Mouse (Mus musculus) hindbrain, postnatal 0 days (tissue): Measurements from ENCODE around the gene Kat14. TPM values are rescaled to one million over a fixed set of nuclear protein-coding genes. Genes with fewer than 3 reads are reported as not detected.

ENCODE experiments used
- ATAC-seq: fragments of 200-750 bp; cut with Nextera tagmentation; 2 replicates; pipeline ENCODE4 v1.8.0; 2017; ENCODE audit warnings: mild to moderate bottlenecking, moderate TSS enrichment, moderate library complexity
- DNase-seq: peaks from one replicate; pipeline ENCODE4 v3.0.0-alpha.2; 2015; ENCODE audit warnings: low spot score
- H3K27ac ChIP-seq: fragments of 300-500 bp; sonication (generic); 2 replicates; pipeline ENCODE4 v1.5.1; 2014; ENCODE audit warnings: mild to moderate bottlenecking
- H3K27me3 ChIP-seq: fragments of 300-500 bp; sonication (generic); 2 replicates; pipeline ENCODE4 v1.6.1; 2014; ENCODE audit warnings: low read length, mixed read lengths; ENCODE audit not compliant: insufficient read depth
- H3K36me3 ChIP-seq: fragments of 300-500 bp; sonication (generic); 2 replicates; pipeline ENCODE4 v1.6.1; 2014; ENCODE audit warnings: low read length, mixed read lengths; ENCODE audit not compliant: insufficient read depth
- H3K4me1 ChIP-seq: fragments of 300-500 bp; sonication (generic); 2 replicates; pipeline ENCODE4 v1.6.1; 2014; ENCODE audit warnings: antibody characterized with exemption, low read length, mixed read lengths; ENCODE audit not compliant: insufficient read depth
- H3K4me2 ChIP-seq: fragments of 300-500 bp; sonication (generic); 2 replicates; pipeline ENCODE4 v1.6.1; 2014; ENCODE audit warnings: low read depth, mild to moderate bottlenecking, low read length, moderate library complexity, mixed read lengths
- H3K4me3 ChIP-seq: fragments of 300-500 bp; sonication (generic); 2 replicates; pipeline ENCODE4 v1.5.1; 2014; ENCODE audit warnings: low read length
- H3K9ac ChIP-seq: fragments of 300-500 bp; sonication (generic); replicated peaks from 2 replicates; pipeline ENCODE4 v1.6.1; 2014; ENCODE audit warnings: mild to moderate bottlenecking, low read length, moderate library complexity, mixed read lengths
- H3K9me3 ChIP-seq: fragments of 300-500 bp; sonication (generic); 2 replicates; pipeline ENCODE4 v1.6.1; 2016; ENCODE audit warnings: low read length, mixed read lengths
- CTCF ChIP-seq: IDR thresholded peaks from 2 replicates; pipeline ENCODE4 v1.5.1; 2016; ENCODE audit warnings: antibody characterized with exemption, control low read depth, low read depth
- WGBS: fragments of 180-500 bp; shearing (Covaris S2); extraction: QIAGEN DNeasy Blood & Tissue Kit; methylation state at CpG from one replicate; pipeline ENCODE4 v1.1.7; 2014; 5-methylcytosine and 5-hydroxymethylcytosine counted together
- polyA plus RNA-seq: library from polyadenylated mRNA; unstranded; fragments of >200 nt; fragmentation: Nextera tagmentation; extraction: Ambion mirVana; gene quantifications from 2 replicates; pipeline ENCODE4 v1.2.1, GENCODE M21; 2015
- total RNA-seq: library from RNA; depleted of rRNA; stranded (reverse); fragments of >200 nt; gene quantifications from 2 replicates; pipeline ENCODE4 v1.2.3, GENCODE M21; 2014

The Kat14 gene
- total and polyA plus RNA-seq, 2 experiments from 2014 or later: 22.5 to 23.5 TPM

DNA sequence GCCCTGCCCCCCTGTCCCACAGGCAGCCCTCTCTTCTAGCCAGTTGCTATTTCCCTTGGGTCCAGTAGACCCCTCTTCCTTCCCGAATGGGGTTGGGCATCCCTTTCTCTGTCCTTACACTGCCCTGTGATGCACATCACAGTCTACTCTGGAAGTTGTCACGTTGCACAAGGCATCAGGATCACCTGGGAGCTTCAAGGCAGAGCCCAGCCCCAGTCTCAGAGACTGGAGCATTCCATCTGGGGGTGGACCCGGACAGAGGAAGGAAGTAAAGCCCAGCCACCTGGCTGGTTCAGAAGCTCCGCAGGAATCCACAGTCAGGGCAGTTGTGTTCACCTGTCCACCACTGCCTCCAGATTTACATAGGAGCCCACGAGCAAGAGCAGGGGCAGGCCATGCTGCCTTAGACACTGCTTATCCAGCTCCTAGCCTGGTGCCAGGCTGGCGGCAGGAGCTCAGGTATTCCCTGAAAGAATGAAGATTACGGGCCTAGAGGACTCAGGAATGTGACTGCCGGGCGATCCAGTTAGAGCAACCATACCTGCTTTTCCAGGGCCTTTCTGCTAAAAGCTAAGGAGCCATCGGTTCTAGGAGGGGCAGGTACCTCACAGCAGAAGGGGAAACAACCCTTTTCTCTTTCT is 6.4 kb downstream of the Kat14 start:
- no peak for ATAC-seq
- Histone ChIP-seq H3K4me3 (no peak overlapping the region), H3K4me1 (peaks cover under 1% of the 10 kb centered on the region; the same call in 1 of the 2 replicates), H3K4me2 (no peak overlapping the region), H3K36me3 (peaks cover 26% of the 10 kb centered on the region; the same call in 1 of the 2 replicates), H3K27me3 (no peaks in the 10 kb centered on the region), H3K9me3 (no peaks in the 10 kb centered on the region), H3K9ac (no peak overlapping the region), H3K27ac (no peak overlapping the region)
- 94% methylated on average over 10 of the region's 10 CpGs for WGBS
- DNase-seq: no peak
- TF ChIP-seq CTCF: no peak

DNA sequence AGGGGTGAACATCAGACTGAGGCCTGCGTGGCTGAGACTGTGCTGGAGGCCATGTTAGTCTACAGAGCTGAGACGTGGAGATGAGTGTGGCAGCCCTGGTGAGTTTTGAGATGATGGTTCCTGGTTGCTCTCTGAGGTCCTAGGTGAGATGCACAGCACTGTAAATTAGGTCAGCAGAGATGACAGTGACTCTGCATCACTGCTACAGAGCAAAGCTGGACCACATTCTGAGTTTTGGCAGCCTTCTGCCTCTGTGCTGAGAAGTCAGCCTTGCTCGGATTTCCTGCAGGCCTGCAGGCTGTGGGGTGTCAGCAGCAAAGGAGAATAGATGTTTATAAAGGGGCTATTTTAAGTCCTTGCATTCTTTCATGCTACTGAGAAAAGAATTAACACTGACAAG is 12.5 kb downstream of the Kat14 start:
- no peaks in the 10 kb centered on the region for H3K4me1 ChIP-seq
- peaks cover 40% of the 10 kb centered on the region; the same call in 1 of the 2 replicates for H3K36me3 ChIP-seq
- WGBS: 72% methylated on average over 3 of the region's 3 CpGs
- H3K9ac ChIP-seq: no peak overlapping the region
- no peaks in the 10 kb centered on the region for H3K27me3 ChIP-seq
- no peaks in the 10 kb centered on the region for H3K9me3 ChIP-seq
- no peak for TF ChIP-seq CTCF
- H3K27ac ChIP-seq: no peak overlapping the region
- H3K4me3 ChIP-seq: no peak overlapping the region
- ATAC-seq: no peak
- no peak for DNase-seq
- H3K4me2 ChIP-seq: no peak overlapping the region

DNA sequence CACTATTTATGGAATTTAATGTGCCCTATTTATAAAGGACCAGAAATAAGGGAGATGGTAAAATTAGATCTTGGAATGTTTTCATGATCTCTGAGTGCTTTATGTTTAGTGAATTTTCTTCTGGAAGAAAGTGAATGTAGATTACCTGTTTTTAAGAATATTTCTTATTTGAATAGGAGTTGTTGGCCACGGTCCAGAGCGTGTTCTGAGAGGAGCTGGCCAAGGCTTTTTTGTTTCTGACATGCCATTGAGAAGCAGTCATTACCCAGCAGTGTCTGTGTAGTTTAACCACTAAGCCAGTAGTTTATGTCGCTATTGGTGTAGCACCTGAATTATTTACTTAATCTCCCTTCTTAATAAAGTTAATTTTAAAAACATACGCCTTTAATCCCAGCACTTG is 13.0 kb downstream of the Kat14 start:
- no peak for DNase-seq
- 88% methylated on average over 4 of the region's 4 CpGs for WGBS
- TF ChIP-seq CTCF: no peak
- Histone ChIP-seq H3K9ac (no peak overlapping the region), H3K4me3 (no peak overlapping the region), H3K4me2 (no peak overlapping the region), H3K27me3 (no peaks in the 10 kb centered on the region), H3K9me3 (no peaks in the 10 kb centered on the region), H3K27ac (no peak overlapping the region), H3K36me3 (peaks cover 37% of the 10 kb centered on the region; the same call in 1 of the 2 replicates), H3K4me1 (no peaks in the 10 kb centered on the region)
- no peak for ATAC-seq

DNA sequence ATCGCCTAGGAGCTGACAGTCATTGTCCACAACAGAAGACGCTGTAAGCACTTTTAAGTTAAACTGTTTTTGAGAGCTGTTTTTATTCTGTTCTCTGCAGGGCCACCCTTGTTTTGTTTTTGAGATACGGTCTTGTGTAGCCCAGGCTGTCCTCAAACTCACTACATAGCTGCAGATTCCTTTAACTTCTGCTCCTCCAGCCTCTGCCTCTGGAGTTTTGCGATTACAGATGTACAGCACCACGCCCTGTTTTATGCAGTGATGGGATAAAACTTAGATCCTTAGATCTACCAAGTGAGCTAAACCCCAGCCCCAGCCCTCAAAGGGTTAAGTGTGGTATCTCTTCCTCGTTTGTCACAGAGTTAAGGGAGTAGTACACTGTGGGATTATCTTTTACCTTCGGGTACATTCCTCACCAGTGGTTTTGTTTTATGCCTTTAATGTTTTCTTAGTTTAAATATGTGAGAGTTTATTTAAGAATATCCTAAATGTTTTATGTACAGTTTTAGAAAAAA is 13.9 kb downstream of the Kat14 start:
- Histone ChIP-seq H3K27ac (no peak overlapping the region), H3K9ac (no peak overlapping the region), H3K4me2 (no peak overlapping the region), H3K4me3 (no peak overlapping the region), H3K36me3 (peaks cover 34% of the 10 kb centered on the region; the same call in 1 of the 2 replicates), H3K9me3 (no peaks in the 10 kb centered on the region), H3K4me1 (no peaks in the 10 kb centered on the region), H3K27me3 (no peaks in the 10 kb centered on the region)
- 88% methylated on average over 7 of the region's 7 CpGs for WGBS
- TF ChIP-seq CTCF: no peak
- DNase-seq (no peak), ATAC-seq (no peak)

DNA sequence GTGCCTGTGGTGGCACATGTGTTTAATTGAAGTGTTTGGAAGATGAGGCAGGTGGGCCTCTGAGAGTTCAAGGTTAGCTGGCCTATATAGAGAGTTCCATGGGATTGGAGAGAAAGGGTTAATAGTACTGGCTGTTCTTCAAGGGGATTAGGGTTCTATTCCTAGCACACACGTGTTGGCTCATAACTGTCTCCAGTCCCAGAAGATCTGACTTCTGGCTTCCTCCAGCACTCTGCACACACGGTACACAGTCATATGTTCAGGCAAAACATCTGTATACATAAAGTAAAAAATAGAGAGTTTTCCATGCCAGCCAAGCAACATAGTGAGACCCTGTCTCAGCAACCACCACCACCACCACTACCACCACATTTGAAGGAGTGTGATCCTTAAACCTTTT is 17.5 kb downstream of the Kat14 start:
- Histone ChIP-seq H3K9me3 (no peaks in the 10 kb centered on the region), H3K4me3 (no peak overlapping the region), H3K27ac (no peak overlapping the region), H3K4me1 (no peaks in the 10 kb centered on the region), H3K36me3 (peaks cover 46% of the 10 kb centered on the region), H3K27me3 (no peaks in the 10 kb centered on the region), H3K4me2 (no peak overlapping the region), H3K9ac (no peak overlapping the region)
- no peak for ATAC-seq
- no peak for TF ChIP-seq CTCF
- DNase-seq: no peak
- WGBS: 68% methylated on average over 2 of the region's 2 CpGs

DNA sequence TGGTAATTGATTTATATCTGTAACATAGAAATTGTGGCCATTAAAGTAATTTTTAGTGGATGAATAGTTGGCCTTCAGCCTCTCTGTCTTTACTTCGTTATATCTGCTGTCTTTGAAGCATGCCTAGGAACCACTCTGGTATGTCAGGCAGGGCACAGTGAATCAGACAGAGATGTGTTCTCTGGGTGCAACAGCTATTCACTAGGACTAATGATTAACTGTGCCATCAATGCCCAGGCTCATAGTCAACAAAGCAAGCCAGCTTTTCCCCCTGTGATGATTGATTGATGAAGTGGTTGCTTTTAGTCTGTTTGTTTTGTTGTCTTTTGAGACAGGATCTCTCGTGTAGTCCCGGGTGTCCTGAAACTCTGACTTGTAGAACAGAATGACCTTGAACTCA is 19.6 kb downstream of the Kat14 start:
- 55% methylated on average over 3 of the region's 3 CpGs for WGBS
- no peak for TF ChIP-seq CTCF
- no peak for DNase-seq

DNA sequence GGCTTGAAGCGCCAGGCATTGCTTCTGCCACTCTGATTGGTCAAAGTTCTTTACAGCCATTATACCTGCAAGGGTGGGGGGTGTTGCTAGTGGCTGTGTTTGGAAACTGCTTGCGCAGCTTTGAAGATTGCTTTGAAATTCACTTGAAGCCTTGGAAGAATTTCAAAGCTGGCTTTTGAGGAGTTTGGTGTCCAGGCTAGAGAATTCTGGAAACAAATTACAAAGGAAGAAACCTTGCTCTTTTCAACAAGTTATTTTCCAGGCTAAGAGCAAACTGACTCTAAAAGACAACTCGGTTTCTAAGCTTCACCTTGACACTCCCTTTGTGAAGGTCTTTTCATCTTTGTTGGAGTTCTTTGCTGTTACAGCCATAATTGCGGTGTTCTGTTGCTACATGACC is 30.7 kb downstream of the Kat14 start:
- 93% methylated on average over 4 of the region's 4 CpGs for WGBS
- no peak overlapping the region for H3K27ac ChIP-seq
- H3K36me3 ChIP-seq: peaks cover 58% of the 10 kb centered on the region

More for the DNA sequence above, 19.6 kb downstream of the Kat14 start:
- H3K9me3 ChIP-seq: no peaks in the 10 kb centered on the region
- H3K4me2 ChIP-seq: no peak overlapping the region
- H3K4me3 ChIP-seq: no peak overlapping the region
- no peaks in the 10 kb centered on the region for H3K4me1 ChIP-seq
- ATAC-seq: no peak
- no peak overlapping the region for H3K27ac ChIP-seq
- H3K36me3 ChIP-seq: peaks cover 42% of the 10 kb centered on the region
- no peak overlapping the region for H3K9ac ChIP-seq
- H3K27me3 ChIP-seq: no peaks in the 10 kb centered on the region

More for the DNA sequence above, 30.7 kb downstream of the Kat14 start:
- Histone ChIP-seq H3K9ac (no peak overlapping the region), H3K27me3 (no peaks in the 10 kb centered on the region), H3K4me3 (no peak overlapping the region), H3K9me3 (no peaks in the 10 kb centered on the region), H3K4me2 (no peak overlapping the region), H3K4me1 (no peaks in the 10 kb centered on the region)
- ATAC-seq (no peak), DNase-seq (no peak)
- TF ChIP-seq CTCF: no peak
